Mouse (Mus musculus) embryo, embryonic 10 days (tissue): ENCODE data around the gene Psmb3.
"Not testable (repeated sequence)": the region's sequence is repeated elsewhere in the genome, so short reads cannot be mapped to it uniquely, and the experiment has no call there.

Source experiments
- DNase-seq: peaks from one replicate; pipeline ENCODE4 v3.0.0-alpha.2; 2015; ENCODE audit warnings: low spot score

Gene Psmb3

GRCm38 (mm10) chr11:97703039-97703826 is at the start of gene Psmb3:
Gene Psmb3, plus strand, starts transcription at chr11:97703399.
- peak; percentile 100 for DNase-seq

GRCm38 (mm10) chr11:97654210-97654609 is 49.0 kb upstream of the Psmb3 start:
- DNase-seq: no peak

- no peak for DNase-seq
Measured at GRCm38 (mm10) chr11:97656269-97656971, 46.8 kb upstream of the Psmb3 start.

- no peak for DNase-seq
Measured at GRCm38 (mm10) chr11:97657184-97657945, 45.8 kb upstream of the Psmb3 start.

- not testable (repeated sequence) for DNase-seq
Measured at GRCm38 (mm10) chr11:97657967-97658366, 45.2 kb upstream of the Psmb3 start.

- no peak for DNase-seq
Measured at GRCm38 (mm10) chr11:97658751-97659266, 44.4 kb upstream of the Psmb3 start.

- peak; percentile 7 for DNase-seq
Measured at GRCm38 (mm10) chr11:97659267-97659989, 43.8 kb upstream of the Psmb3 start.

GRCm38 (mm10) chr11:97659990-97660714 is 43.0 kb upstream of the Psmb3 start:
- DNase-seq: peak; percentile 79

- DNase-seq: peak; percentile 10
Measured at GRCm38 (mm10) chr11:97660734-97661647, 42.2 kb upstream of the Psmb3 start.

- DNase-seq: peak; percentile 67
Measured at GRCm38 (mm10) chr11:97661648-97662133, 41.5 kb upstream of the Psmb3 start.

GRCm38 (mm10) chr11:97662207-97662892 is 40.8 kb upstream of the Psmb3 start:
- DNase-seq: peak; percentile 52

GRCm38 (mm10) chr11:97662893-97663527 is 40.2 kb upstream of the Psmb3 start, which contains the start of gene Mllt6:
Gene Mllt6, plus strand, starts transcription at chr11:97663414.
- DNase-seq: peak; percentile 87

GRCm38 (mm10) chr11:97663528-97664338 is 39.5 kb upstream of the Psmb3 start:
- DNase-seq: peak; percentile 65

GRCm38 (mm10) chr11:97664339-97664665 is 38.9 kb upstream of the Psmb3 start:
- DNase-seq: no peak

GRCm38 (mm10) chr11:97664771-97665240 is 38.4 kb upstream of the Psmb3 start:
- no peak for DNase-seq

GRCm38 (mm10) chr11:97665431-97665830 is 37.8 kb upstream of the Psmb3 start:
- no peak for DNase-seq

GRCm38 (mm10) chr11:97666221-97666620 is 37.0 kb upstream of the Psmb3 start:
- DNase-seq: no peak

- DNase-seq: no peak
Measured at GRCm38 (mm10) chr11:97666794-97667193, 36.4 kb upstream of the Psmb3 start.
